Mouse (Mus musculus) midbrain, embryonic 16.5 days (tissue): ENCODE results near the gene Uchl5. TPM values are rescaled to one million over a fixed set of nuclear protein-coding genes. Genes with fewer than 3 reads are reported as not detected.
A peak's percentile ranks its signal among the peaks of the same experiment; 100 is the strongest.

Experiments
- ATAC-seq: fragments of 200-750 bp; cut with Nextera tagmentation; 2 replicates; pipeline ENCODE4 v1.8.0; 2017; ENCODE audit warnings: moderate TSS enrichment
- H3K27ac ChIP-seq: fragments of 300-500 bp; sonication (generic); 2 replicates; pipeline ENCODE4 v1.5.1; 2014; ENCODE audit warnings: mild to moderate bottlenecking, low read length, mixed read lengths
- H3K27me3 ChIP-seq: fragments of 300-500 bp; sonication (generic); 2 replicates; pipeline ENCODE4 v1.6.1; 2014; ENCODE audit warnings: low read depth, low read length, mixed read lengths; ENCODE audit not compliant: control insufficient read depth, insufficient read depth
- H3K36me3 ChIP-seq: fragments of 300-500 bp; sonication (generic); 2 replicates; pipeline ENCODE4 v1.6.1; 2014; ENCODE audit warnings: mild to moderate bottlenecking, low read length, moderate library complexity, mixed read lengths; ENCODE audit not compliant: control insufficient read depth, insufficient read depth
- H3K4me1 ChIP-seq: fragments of 300-500 bp; sonication (generic); 2 replicates; pipeline ENCODE4 v1.6.1; 2014; ENCODE audit warnings: mild to moderate bottlenecking, low read length, mixed read lengths; ENCODE audit not compliant: control insufficient read depth, insufficient read depth
- H3K4me2 ChIP-seq: fragments of 300-500 bp; sonication (generic); 2 replicates; pipeline ENCODE4 v1.6.1; 2014; ENCODE audit warnings: mild to moderate bottlenecking, low read length, mixed read lengths
- H3K4me3 ChIP-seq: fragments of 300-500 bp; sonication (generic); 2 replicates; pipeline ENCODE4 v1.5.1; 2014; ENCODE audit warnings: low read depth, mild to moderate bottlenecking, low read length, moderate library complexity, mixed read lengths
- H3K9ac ChIP-seq: fragments of 300-500 bp; sonication (generic); 2 replicates; pipeline ENCODE4 v1.6.1; 2014; ENCODE audit warnings: low read depth, low read length, mixed read lengths
- H3K9me3 ChIP-seq: fragments of 300-500 bp; sonication (generic); replicated peaks from 2 replicates; pipeline ENCODE4 v1.6.1; 2014; ENCODE audit warnings: mild to moderate bottlenecking, low read length, mixed read lengths; ENCODE audit not compliant: control insufficient read depth, poor library complexity, severe bottlenecking
- WGBS: fragments of 180-500 bp; shearing (Covaris S2); extraction: QIAGEN DNeasy Blood & Tissue Kit; methylation state at CpG from one replicate; pipeline ENCODE4 v1.1.7; 2014; 5-methylcytosine and 5-hydroxymethylcytosine counted together
- polyA plus RNA-seq: library from polyadenylated mRNA; unstranded; fragments of >200 nt; fragmentation: Nextera tagmentation; extraction: Ambion mirVana; gene quantifications from 2 replicates; pipeline ENCODE4 v1.2.1, GENCODE M21; 2015

Gene Uchl5
- polyA plus RNA-seq, 1 experiment from 2014 or later = 60.6 TPM

GRCm38 (mm10) chr1:143830713-143831112 is 53.6 kb downstream of the Uchl5 start:
- Histone ChIP-seq H3K27me3 (no peaks in the 10 kb centered on the region), H3K36me3 (no peaks in the 10 kb centered on the region), H3K9me3 (no peaks in the 10 kb centered on the region), H3K27ac (no peak overlapping the region), H3K4me2 (no peak overlapping the region), H3K9ac (no peak overlapping the region), H3K4me3 (no peak overlapping the region), H3K4me1 (no peaks in the 10 kb centered on the region)
- WGBS = 61% methylated on average over 3 of the region's 3 CpGs
- ATAC-seq = no peak

DNA sequence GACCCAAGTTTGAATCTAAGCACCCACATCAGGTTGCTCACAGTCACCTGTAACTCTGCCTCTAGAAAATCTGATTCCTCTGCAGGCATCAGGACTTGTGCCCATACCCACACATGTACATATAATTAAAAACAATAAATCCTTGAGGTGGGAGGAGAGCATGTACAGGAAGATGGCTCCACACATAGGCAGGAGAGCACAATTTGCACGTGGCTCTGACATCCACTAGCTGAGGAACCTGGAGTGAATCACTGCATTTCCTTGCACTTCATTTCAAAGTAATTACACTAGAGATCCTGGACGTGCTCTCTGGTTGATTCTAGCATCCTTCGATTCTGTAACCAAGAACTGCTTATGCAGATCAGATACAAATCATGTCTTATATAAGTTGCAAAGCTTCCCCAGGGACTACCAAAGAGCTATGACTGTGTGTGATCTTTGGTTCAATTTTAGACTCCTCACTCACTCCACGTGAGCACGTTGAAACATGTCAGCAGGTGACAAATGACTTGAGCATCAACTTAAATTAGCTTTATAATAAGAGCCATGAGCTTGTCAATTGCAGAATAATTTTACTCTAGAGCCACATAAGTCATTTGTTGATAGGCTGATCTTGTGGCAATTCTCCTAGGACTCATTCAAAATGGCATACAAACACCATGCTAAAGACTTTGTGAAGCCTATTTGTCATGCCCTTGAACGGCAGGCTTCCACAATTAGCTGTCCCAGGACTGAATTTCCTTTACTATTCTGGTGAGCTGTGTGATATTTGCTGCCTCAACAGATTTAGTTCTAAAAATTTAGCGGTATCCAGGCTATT is 59.5 kb downstream of the Uchl5 start:
- Histone ChIP-seq H3K4me1 (0 out of 2 replicates have a peak, but pooled peaks cover 3% of the 10 kb centered on the region), H3K9ac (no peak overlapping the region), H3K27me3 (no peaks in the 10 kb centered on the region), H3K9me3 (no peaks in the 10 kb centered on the region), H3K4me3 (no peak overlapping the region), H3K4me2 (no peak overlapping the region), H3K27ac (no peak overlapping the region), H3K36me3 (no peaks in the 10 kb centered on the region)
- no peak for ATAC-seq
- 42% methylated on average over 7 of the region's 7 CpGs for WGBS

DNA sequence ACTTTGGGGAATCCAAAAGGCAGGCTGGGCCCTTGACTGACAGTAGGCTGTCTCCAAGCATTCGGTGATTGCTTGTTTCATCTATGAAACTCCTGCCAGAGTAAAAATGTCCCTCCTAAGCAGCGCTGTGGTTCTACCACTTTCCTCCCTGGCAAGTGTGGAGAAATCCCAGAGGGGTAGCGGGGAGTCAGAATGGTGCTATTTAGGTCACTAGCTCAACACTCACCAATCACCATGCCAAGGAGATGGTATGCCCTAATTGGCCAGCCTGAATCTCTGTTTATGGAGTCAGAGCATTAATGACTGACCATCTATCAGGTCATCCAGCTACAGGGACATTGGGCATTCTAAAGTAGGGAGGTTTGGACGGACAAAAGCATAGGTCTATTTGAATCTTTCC is 60.6 kb downstream of the Uchl5 start:
- H3K27ac ChIP-seq = no peak overlapping the region
- no peak overlapping the region for H3K4me3 ChIP-seq
- H3K27me3 ChIP-seq = no peaks in the 10 kb centered on the region
- 0 out of 2 replicates have a peak, but pooled peaks cover 3% of the 10 kb centered on the region for H3K4me1 ChIP-seq
- 94% methylated on average over 4 of the region's 4 CpGs for WGBS
- H3K36me3 ChIP-seq = no peaks in the 10 kb centered on the region
- no peak overlapping the region for H3K9ac ChIP-seq
- H3K9me3 ChIP-seq = no peaks in the 10 kb centered on the region
- no peak overlapping the region for H3K4me2 ChIP-seq
- ATAC-seq = no peak

DNA sequence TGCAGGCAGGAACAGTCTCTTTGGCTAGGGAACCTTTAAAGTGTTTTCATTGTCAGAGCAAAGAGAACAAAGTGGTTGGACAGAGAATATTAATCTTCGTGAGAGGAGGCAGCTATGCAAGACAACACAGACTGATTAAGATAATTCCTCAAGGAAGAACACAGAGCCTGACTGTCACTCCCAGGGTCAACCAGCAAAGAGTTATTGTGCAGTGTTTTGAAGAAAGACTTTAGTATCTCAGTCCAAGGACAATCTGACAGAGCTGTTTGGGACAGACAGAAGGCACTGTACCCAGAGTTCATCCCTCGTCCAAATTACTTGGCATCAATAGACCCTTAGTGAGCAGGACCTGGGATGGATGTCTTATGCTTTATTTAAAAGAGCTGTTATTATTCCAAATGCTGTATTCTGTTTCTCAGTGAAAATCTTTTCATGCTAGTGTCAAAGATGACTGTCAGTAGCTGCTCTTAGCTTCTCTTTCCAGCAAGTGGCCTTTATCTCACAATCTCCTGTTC is 61.9 kb downstream of the Uchl5 start:
- 62% methylated on average over 2 of the region's 2 CpGs for WGBS
- Histone ChIP-seq H3K9me3 (no peaks in the 10 kb centered on the region), H3K27me3 (no peaks in the 10 kb centered on the region), H3K4me3 (no peak overlapping the region), H3K27ac (no peak overlapping the region), H3K9ac (no peak overlapping the region), H3K4me2 (no peak overlapping the region), H3K4me1 (0 out of 2 replicates have a peak, but pooled peaks cover 3% of the 10 kb centered on the region), H3K36me3 (no peaks in the 10 kb centered on the region)
- no peak for ATAC-seq

- no peaks in the 10 kb centered on the region for H3K9me3 ChIP-seq
- 64% methylated on average over 4 of the region's 4 CpGs for WGBS
- peak overlapping the region; percentile 33; the same call in 1 of the 2 replicates for H3K27ac ChIP-seq
- H3K4me2 ChIP-seq = no peak overlapping the region
- H3K27me3 ChIP-seq = no peaks in the 10 kb centered on the region
- H3K4me1 ChIP-seq = 0 out of 2 replicates have a peak, but pooled peaks cover 3% of the 10 kb centered on the region
- no peak for ATAC-seq
- no peaks in the 10 kb centered on the region for H3K36me3 ChIP-seq
- H3K9ac ChIP-seq = no peak overlapping the region
- H3K4me3 ChIP-seq = no peak overlapping the region
Measured at GRCm38 (mm10) chr1:143852329-143852728, 75.3 kb downstream of the Uchl5 start.

- H3K27ac ChIP-seq = peak overlapping the region; percentile 73
- H3K9ac ChIP-seq = no peak overlapping the region
- H3K9me3 ChIP-seq = no peaks in the 10 kb centered on the region
- H3K4me2 ChIP-seq = no peak overlapping the region
- H3K27me3 ChIP-seq = no peaks in the 10 kb centered on the region
- H3K4me1 ChIP-seq = 0 out of 2 replicates have a peak, but pooled peaks cover 3% of the 10 kb centered on the region
- 50% methylated on average over 2 of the region's 2 CpGs for WGBS
- H3K36me3 ChIP-seq = no peaks in the 10 kb centered on the region
- peak; percentile 90 for ATAC-seq
- no peak overlapping the region for H3K4me3 ChIP-seq
Measured at GRCm38 (mm10) chr1:143852779-143853358, 75.8 kb downstream of the Uchl5 start.

DNA sequence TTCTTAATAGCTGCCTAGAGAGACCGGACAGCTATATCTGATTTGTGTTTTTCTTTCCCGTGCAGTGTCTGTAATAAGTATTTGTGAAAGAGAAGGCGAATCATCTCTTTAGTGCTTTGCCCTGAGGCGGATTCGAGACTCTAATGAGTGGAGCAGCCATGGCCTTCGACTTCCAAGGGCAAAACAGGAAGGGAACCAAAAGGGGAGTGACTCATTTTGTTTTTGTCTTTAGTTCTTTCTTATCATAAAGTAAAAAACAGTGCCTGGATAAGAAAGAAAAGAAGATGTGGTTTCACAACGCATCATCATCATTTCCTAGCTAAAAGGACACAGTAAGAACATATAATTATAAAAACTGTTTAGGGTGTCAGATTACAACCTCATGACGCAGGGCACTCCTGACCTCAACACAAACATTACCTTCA is 76.6 kb downstream of the Uchl5 start:
- H3K27me3 ChIP-seq = no peaks in the 10 kb centered on the region
- H3K36me3 ChIP-seq = no peaks in the 10 kb centered on the region
- H3K9ac ChIP-seq = no peak overlapping the region
- 55% methylated on average over 8 of the region's 8 CpGs for WGBS
- H3K4me2 ChIP-seq = no peak overlapping the region
- no peaks in the 10 kb centered on the region for H3K9me3 ChIP-seq
- H3K27ac ChIP-seq = no peak overlapping the region
- H3K4me1 ChIP-seq = 0 out of 2 replicates have a peak, but pooled peaks cover 3% of the 10 kb centered on the region
- H3K4me3 ChIP-seq = no peak overlapping the region
- peak; percentile 56; the same call in 1 of the 2 replicates for ATAC-seq

- H3K9me3 ChIP-seq = no peaks in the 10 kb centered on the region
- no peaks in the 10 kb centered on the region for H3K36me3 ChIP-seq
- no peak overlapping the region for H3K27ac ChIP-seq
- 77% methylated on average over 5 of the region's 5 CpGs for WGBS
- no peak overlapping the region for H3K4me2 ChIP-seq
- no peak for ATAC-seq
- H3K27me3 ChIP-seq = no peaks in the 10 kb centered on the region
- H3K9ac ChIP-seq = no peak overlapping the region
- H3K4me1 ChIP-seq = 0 out of 2 replicates have a peak, but pooled peaks cover 3% of the 10 kb centered on the region
- H3K4me3 ChIP-seq = no peak overlapping the region
Measured at GRCm38 (mm10) chr1:143855706-143856105, 78.6 kb downstream of the Uchl5 start.
